Mouse (Mus musculus) C2C12 (cell line): Measurements from ENCODE around the gene Rc3h1.

Experiments used
- CTCF ChIP-seq: IDR thresholded peaks from one replicate; pipeline ENCODE4 v1.5.1; 2011; ENCODE audit not compliant: control insufficient read depth, insufficient read depth, insufficient read length
- FOSL1 ChIP-seq: IDR thresholded peaks from one replicate; pipeline ENCODE4 v1.8.0; 2011; ENCODE audit warnings: mild to moderate bottlenecking, low read length; ENCODE audit not compliant: poor library complexity, insufficient read depth, severe bottlenecking

DNA sequence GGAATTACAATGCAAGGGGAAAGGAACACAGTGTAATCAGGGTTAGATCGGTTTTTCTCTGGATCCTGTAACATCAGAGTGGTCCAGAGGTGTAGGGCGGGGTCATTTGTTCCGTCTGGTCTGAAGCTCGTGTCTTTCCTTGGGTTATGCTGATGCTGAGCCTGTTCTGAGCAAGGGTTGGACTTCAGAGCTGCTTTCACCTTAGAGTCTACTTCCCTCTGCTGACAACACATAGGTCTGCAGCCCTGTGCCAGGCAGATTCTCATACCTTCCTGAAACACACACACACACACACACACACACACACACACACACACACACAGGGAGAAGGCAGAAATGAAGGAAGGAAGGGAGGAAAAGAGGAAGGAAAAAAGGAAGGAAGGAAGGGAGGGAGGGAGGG is 43.2 kb upstream of the Rc3h1 start:
- TF ChIP-seq FOSL1 (no peak), CTCF (no peak)
